Mouse (Mus musculus) mouse trophoblast stem cell (cell line): ENCODE results near the gene Kcnk3.

Experiments used
- in situ Hi-C, 2 experiments: fragments of 300-500 bp; cut with MseI, MboI; formaldehyde crosslinking; loops; 2 replicates in 1 of 2; 3 replicates in 1 of 2; pipeline ENCODE4 v1.15.1; 2025

Gene Kcnk3

DNA sequence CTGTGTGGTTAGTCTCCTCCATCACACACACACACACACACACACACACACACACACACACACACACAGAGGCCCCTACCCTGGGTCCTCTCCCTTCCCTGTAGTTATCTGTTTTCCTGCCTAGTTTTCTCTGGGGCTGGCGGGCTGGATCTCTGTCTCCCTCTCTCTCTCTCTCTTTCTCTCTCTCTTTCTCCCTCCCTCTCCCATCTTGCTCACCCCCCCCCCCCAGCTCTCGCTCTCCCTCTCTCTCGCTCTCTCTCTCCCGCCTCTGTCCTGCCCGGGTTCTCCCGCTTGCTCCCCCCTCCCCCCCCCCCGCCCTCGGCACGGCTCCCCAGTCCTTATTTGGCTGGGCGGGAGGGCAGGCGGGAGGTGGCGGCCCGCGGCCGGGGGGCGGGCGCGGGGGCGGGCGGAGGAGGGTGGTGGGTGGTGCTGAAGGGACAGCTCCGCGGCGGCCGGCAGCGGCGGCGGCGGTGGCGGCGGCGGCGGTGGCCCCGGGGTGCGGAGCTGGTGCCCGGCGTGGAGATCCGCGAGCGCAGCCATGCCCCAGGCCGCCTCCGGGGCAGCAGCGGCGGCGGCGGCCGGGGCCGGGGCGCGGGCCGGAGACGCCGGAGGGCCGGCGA is at the start of gene Kcnk3:
Gene Kcnk3 (plus strand): TSS at position 490 of the 620 bp plus-strand sequence.
- in situ Hi-C loops = no loop called here

DNA sequence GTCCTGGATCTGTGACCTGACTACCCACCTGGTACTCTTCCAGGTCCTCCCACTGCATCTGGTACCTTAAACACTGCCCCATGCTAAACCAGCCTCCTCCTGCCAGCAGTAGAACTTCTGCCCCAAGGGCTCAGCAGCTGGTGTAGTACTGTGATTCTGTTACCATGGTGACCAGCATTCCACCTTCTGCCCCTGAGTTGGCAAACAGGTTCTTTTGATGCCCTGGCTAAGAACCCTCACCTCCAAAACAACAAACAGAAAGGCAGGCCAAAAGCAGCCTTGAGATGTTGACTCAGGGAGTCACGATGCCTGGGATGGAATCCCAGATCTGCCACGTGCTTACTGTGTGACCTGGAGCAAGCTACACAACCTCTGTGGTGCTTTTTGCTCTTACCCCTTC is 42.3 kb upstream of the Kcnk3 start, which contains the start of gene Cib4:
Gene Cib4 (minus strand): TSS at position 139 of the 400 bp plus-strand sequence.
- in situ Hi-C loops = no loop called here

DNA sequence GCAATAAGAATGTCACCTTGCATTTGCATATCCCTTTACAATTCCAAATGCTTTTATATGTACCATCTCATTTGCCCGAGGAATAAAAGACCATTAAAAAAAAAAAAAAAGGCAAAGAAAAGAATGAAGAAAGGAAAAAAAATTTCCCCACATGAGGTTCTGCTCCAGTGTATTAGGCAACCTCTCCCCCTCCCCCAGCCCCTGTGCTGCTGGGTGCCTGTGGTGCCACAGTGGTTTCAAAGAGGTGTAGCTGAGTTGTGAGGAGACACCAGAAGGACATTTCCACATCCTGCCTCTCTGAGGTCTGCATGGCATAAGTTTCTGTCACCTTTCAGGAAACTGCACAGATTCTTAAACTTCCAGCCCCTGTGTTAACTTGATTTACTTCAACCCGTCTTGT is 39.3 kb upstream of the Kcnk3 start:
- in situ Hi-C loops = no loop called here

DNA sequence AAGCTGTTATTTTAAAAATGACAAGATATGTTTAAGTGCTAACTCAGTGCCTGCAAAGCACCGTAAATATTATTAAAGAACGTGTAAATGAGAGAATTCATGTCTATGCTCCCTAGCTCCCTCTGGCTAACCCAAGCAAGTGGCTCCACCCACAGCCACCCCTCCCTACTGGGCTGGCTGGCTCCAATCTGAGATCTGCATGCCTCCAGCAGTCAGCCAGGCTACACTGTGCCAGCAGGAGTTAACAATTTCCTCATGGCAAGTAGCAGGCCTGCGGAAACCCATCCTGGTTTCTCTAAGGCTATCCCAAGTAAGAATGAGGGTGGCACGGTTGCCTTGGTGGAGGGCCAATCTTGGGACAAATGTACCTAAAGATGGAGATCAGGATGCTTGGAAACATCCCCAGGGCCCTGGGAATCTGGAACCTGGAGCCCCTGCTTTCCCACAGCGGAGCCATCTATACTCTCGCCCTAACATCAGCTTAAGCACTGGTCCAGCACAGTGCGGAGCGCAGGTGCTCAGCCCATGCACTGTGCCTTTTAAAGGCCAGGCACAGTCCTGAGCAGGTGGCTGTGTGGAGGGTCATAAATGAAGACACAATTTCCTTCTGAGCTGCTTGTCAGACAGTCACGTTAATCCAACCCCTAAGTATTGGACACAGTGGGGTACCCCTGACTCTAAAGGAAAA is 37.5 kb upstream of the Kcnk3 start:
- in situ Hi-C loops = no loop called here

DNA sequence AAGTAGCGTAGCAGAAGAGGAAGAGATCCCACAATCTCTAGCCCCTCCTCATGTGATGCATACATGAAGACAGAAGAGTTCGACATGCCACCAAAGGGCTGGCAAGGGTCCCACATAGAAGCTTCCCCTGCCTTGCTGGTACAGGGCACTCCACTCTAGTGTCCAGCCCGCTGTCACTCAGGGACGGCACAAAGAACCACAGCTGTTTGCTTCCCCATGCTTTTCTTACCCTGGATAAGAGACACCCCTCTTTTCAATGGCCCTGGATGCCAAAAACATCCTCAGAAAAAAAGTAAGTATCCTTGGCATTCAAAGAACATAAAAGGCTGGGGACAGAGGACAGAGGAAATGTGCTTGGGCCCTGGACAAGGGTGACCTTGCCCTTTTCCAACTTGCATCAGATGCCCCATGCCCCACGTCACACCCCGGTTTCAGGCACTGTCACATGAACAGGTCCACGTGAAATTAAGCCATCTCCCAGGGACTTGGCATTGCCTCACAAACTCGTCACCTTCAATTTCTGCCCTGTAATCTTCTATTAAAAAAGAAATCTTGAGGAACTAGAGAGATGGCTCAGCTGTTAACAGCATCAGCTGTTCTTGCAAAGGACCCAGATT is 36.8 kb upstream of the Kcnk3 start:
- in situ Hi-C loops = no loop called here

DNA sequence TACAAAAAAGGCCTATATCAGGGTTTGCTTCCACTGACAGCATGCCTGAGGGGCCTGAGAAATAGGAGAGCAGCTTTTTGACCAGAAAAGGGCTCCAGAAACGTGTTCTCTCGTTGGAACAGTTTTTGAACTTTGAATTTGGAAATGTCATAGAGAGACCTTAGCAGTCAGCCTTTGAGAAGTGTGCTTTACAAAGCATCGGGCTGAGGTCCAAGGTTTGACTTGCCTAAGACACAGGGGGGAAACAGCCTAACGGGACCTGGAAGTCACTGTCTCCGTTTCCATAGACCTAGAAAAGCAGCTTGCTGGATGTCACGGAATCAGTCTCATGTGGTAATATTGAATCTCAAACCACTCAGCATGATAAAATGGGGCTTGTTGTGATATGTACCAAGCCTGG is 36.0 kb upstream of the Kcnk3 start:
- in situ Hi-C loops = no loop called here

DNA sequence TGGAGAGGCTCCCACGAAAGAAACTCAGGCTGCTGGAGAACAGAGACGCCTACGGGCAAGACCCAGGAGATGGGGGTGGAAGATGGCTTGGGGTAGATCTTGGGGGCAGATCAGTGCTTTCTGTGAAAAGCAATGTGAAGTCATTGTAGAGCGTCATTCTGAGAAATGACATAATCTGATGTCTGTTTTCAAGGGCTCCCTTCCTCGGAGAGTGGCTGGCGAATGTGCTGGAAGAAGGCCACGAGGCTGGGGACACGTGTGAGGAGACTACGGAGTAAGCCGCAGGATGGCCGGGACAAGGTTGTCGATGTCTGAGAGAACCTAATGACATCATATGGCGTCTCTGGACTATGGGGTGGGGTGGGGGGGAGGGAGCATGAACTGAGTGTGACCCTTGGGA is 34.0 kb upstream of the Kcnk3 start:
- in situ Hi-C loops = no loop called here

DNA sequence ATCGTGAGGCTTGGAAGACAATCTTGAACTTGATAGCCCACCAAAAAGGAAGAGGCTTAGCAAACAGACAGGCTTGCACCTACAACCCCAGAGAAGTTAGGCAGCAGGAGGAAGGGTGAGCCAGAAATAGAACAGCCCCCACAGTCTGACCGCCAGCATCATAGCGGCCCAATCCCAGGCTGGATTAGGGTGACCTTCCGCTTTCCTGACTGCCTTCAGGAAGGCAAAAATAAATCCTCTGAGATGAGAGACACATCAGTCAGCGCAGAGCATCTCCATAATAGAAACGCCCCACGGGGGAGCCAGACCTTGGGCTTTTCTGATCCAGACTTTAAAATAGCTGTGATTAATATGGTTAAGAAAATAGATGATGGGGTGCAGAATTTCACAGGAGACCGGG is 33.0 kb upstream of the Kcnk3 start:
- in situ Hi-C loops = no loop called here

DNA sequence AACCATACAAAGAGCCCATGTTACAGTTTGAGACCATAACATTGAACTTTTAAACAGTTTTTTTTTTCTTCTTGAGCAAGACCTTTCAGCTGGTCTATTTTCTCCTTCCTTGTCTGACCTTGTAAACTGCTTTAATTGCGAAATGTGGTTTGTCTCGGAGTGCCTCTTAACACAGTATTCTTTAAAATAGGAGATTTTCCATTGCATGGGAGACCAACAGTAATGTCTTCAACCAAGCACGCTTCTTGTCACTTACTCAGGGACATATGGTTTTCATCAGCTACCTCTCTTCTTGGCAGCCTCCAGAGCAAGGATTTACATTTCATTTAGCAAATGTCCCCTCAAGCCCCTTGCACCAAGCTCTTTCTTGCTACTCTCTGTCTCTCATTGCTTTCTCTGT is 31.7 kb upstream of the Kcnk3 start:
- in situ Hi-C loops = no loop called here

DNA sequence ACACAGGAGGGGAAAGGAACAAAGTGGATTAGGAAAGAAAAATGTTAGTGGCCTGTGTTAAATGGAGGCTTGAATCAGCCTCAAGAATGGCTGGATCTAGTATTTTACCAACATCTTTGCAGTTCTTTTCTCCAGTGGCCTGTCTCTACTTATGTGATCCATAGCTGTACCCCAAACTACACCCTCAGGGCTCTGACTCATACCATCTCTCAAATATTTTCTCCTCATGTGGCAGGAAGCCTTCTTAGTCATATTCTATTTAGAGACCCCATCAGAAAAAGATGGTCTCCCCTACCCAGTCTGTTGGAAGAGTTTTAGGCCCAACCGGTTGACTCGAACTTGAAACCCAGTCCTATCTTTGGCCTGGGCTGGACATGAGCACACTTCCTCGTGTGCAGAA is 28.5 kb upstream of the Kcnk3 start:
- in situ Hi-C loops = no loop called here

DNA sequence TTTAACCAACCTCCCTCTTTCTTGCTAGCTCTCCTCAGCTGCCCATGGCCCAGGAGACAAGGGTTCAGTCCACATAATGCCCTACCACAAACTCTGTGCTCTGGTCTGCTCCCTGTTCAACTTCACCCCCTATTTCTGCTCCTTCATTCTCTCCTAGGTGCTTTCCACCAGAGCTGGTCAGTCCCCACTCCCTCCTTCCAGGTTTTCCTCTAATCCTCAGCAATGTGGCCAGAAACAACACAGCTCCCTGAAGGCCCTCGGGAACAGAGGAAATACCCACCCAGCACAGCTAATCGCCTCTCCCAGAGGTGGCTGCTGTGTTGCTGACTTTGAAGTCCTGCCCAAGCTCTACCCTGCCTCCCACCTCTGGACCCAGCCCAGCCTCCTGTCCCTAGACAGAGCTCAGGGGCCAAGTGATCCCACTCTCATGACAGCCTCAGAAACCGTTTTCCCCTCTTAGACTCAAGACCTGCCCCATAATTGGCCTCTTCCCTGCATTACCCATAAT is 27.9 kb upstream of the Kcnk3 start:
- in situ Hi-C loops = no loop called here

DNA sequence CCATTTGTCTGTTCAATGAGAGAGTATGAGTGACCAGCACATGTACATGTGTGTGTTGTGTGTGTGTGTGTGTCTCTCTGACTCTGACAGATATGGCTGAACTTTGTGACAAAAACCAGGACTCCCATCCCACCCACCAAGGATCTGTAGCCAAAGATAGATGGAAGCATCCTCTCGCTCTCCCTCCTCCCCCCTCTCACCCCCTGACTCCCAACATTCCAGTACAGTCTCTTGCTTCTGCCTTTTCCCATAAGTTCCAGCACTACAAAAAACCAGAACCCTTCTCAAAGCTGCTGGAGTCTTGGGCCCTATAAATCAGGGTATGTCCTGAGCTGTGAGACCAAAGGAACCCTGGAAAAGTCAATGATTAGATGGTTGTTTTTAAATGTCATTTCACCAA is 19.5 kb upstream of the Kcnk3 start:
- in situ Hi-C loops = no loop called here

DNA sequence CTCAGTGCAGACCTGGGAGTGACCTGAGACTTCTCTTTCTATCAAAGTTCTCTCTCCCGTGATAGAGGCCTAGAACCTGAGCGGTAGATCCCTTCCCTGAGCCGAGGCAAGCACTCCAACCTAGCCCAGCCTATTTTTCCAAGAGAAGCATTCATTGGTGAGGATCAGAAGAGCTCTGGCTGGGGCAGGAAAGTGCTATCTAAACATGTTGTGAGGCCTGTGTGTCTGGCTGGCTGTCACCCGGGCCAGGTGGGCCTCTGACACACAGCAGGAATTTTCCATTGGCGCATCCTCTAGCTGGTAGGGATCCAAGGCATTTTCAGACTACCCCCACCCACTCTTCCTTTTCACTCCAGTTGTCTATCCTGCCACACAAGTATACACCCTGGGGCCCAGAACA is 16.1 kb upstream of the Kcnk3 start:
- in situ Hi-C loops = no loop called here

DNA sequence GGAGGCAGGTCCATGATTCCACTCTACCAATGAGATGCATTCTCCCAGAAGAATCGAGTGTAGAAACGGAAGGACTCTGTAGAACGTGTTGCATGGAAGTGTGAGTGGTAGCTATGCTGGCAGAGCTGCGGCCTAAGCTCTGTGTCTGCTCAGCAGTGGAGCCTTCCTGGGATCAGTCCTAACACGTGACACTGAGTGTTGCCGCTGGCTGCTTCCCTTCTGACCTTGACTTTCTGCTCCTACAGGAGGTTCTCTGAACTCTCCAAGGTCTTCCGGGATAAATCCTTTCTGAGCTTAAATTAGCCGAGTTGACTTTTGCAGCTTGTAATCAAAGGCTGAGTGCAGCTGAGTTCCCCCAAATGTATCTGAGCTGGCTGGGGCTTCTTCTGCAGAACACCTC is 13.6 kb upstream of the Kcnk3 start:
- in situ Hi-C loops = no loop called here

DNA sequence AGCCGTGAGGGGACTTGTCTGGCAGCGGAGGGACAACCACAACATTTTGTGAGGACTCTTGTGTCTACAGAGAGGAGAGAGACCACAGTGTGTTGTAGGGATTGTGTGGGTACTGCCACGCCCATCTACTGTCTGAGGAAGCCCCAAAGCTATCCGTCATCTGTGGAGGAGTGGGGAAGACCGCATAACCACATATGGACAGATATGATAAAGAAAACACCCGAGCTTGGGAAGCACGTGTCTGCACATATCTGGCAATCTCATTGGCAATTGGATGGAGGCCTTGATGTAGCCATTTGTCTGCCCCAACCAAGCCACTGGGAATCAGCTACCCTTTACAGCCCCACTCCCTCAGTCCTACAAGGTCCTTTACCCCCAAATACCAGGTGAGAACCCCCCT is 11.7 kb upstream of the Kcnk3 start:
- in situ Hi-C loops = no loop called here

DNA sequence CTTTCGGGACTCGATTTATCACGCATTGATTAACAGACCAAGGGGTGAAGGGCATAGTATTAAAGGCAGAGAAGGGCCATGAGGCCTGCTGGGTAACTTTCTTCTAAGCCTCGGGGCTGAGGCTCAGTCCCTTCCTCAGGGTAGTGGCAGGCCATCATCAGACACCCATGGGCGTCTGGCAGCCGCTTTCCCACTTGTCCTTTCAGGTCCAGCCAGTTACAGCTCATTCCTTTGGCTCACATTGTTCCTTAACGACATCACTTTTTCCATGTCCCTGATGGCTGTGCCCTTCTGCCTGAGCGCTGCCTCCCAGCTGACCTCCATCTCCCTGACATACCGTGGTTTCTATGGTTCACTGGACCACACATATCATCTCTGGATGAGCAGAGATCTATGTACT is 10.7 kb upstream of the Kcnk3 start:
- in situ Hi-C loops = no loop called here

DNA sequence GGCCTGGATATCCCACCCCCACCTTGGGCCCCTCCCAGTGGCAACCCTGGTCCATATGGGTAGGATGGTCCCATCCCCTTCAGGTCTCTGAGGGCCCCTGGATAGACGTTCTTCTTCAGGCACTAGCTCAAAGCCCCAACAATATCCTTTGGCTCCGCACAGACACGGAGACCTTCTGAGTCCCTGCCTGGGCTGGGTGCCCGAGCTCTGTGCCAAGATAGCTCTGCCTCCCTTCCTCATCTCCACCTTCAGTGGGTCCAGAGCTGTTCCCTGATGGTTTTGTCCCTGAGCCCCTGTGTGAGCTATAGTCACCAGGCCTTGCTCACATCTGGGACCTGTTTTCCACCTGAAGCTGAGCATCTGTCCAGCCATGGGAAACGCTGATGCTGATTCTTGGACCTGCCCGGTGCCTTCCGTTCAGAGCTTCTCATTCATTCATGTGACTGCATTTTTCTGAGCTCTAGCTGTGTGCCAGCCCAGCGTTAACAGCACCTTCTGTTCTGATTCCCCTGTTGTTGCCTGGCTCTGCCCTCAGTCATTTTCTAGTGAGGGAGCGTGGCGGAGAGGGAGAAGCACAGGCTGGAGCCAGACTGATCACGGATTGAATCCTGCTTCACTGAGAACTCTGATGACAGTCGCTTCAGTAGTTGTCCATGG is 10.2 kb upstream of the Kcnk3 start:
- in situ Hi-C loops = no loop called here

DNA sequence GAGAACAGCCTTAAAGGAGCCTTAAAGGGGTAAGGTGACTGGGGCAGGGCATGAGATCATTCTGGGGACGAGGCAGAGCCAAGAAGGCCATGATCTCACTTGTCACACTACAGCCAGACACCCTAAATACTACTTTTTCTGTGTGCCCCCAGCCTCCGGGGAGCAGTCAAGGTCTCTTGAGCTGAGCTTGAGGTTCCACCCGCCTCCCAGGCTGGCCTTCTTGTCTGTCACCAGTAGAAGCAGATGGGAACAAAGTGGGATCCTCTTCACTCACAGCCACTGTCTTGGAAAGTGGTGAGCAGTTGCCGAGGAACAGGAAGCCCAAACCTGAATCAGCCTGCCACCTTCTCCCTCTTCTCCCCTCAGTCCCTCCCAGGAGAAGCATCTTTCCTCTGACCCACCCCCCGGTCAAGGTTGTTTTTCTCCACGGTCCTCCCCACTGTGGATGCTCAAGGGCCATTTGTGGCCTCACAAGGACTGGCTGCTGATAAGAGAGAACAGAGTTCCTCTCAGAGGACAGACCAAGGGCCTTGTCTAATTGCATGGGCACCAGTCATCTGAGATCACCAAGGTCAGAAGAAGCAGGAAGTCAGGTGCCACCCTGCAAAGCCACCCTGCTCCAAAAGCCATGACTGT is 9.4 kb upstream of the Kcnk3 start:
- in situ Hi-C loops = no loop called here

DNA sequence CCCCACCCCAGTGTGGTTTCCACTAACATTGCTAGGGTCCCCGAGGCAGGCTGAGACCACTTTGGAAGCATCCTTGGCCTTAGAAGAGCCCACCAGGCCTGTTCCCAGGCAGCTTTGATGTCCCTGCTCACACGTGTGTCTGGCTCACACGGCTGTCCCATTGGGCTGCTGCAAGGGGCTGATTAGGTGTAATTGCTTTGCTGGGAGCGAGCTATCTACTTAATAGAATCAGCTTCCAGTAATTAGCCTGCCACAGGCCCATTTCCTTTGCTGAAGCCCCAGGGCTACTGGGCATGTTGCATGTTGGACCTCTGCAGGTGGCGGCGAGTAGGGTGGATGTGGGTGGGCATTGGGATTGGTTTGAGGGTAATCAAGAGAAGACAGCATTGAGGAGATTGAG is 7.2 kb upstream of the Kcnk3 start:
- in situ Hi-C loops = no loop called here

DNA sequence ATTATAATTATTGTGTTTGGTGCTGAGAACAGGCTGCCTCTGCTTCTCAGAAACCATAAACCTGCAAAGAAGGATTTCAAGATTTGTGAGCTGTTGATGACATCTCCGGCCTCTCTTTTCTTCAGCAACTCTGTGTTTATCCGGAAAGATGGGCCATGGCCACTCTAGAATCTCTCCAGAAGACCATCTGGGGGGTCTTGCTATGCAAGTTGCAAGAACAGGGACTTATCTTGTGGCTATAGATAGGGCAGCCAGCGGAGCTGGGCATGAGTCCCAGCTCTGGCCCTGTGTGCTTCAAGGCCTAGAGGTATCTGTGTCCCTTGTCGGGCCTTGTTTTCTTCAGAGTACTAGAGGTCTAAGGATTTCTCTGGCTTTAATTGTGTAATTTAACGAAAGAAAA is 6.0 kb upstream of the Kcnk3 start:
- in situ Hi-C loops = no loop called here

DNA sequence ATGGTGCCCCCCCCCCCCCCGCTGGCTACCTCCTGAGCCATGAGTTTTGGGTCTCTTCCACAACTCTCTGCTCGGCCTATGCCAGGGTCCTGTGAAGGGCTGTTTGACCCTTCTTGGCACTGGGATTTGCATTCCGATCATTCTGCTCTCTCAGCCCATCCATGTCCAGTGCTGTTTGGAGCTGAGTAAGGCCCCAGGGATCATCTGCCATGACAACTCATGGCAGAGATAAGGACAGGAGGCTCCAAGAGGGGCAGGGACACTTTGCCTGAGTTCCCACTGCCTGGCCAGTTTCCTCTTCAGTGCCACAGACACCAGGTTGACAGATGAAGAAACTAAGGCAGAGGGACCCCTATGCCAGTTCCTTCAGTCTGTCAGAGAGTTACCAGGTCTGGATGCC is 1.4 kb upstream of the Kcnk3 start:
- in situ Hi-C loops = no loop called here

DNA sequence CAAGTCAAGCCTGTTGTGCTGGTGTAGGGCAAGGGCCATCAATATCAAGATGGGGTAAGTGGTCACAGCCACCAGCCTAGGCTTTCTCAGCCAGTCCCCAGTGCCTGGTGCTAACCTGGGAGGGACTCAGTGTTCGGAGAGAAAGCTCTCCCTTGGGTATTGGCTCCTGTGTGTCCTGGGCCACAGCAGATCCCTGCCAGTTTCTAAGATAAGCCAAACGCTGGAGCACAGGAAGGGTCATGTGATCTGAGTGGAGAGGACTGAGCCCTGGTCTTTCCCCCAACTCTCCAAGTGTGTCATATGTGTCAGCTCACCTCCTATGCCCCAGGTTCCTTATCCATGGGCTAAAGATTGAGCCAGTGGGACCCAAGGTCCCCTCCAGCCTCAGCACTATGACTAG is 869 bp upstream of the Kcnk3 start:
- in situ Hi-C loops = no loop called here
